Mouse (Mus musculus) Patski (cell line): ENCODE measurements around the gene Usp12. TPM values are rescaled to one million over a fixed set of nuclear protein-coding genes. Genes with fewer than 3 reads are reported as not detected.

Experiments used
- ATAC-seq: fragments of 100-300 bp; one replicate; pipeline ENCODE4 v1.8.0; 2021
- CTCF ChIA-PET: fragments of 350-600 bp; sonication (Branson Sonifier 250); formaldehyde crosslinking; loops from one replicate; lab custom pipeline; 2022; ENCODE audit warnings: inconsistent platforms; lab: Charles Lee
- POLR2A ChIA-PET: fragments of 350-600 bp; sonication (Branson Sonifier 250); formaldehyde crosslinking; loops from one replicate; lab custom pipeline; 2022; ENCODE audit warnings: antibody characterized with exemption, inconsistent platforms; lab: Charles Lee
- DNase-seq: peaks from one replicate; pipeline ENCODE4 v3.0.0-alpha.2; 2011; ENCODE audit warnings: low read depth, low spot score
- H3K27me3 ChIP-seq: fragments of 371-371 bp; one replicate; pipeline ENCODE4 v1.5.1; 2021
- CTCF ChIP-seq: fragments of 100-300 bp; IDR thresholded peaks from one replicate; pipeline ENCODE4 v1.5.1; 2021
- in situ Hi-C: fragments of 300-500 bp; cut with MboI; formaldehyde crosslinking; loops from 3 replicates; pipeline ENCODE4 v1.11.1; 2018; ENCODE audit warnings: low pct_unique_long_range_greater_than_20kb, mixed read lengths
- polyA plus RNA-seq: library from polyadenylated mRNA; unstranded; gene quantifications from one replicate; pipeline ENCODE4 v1.2.3, GENCODE M21; 2021

Gene Usp12
- polyA plus RNA-seq, 1 experiment from 2014 or later, result 135 TPM

DNA sequence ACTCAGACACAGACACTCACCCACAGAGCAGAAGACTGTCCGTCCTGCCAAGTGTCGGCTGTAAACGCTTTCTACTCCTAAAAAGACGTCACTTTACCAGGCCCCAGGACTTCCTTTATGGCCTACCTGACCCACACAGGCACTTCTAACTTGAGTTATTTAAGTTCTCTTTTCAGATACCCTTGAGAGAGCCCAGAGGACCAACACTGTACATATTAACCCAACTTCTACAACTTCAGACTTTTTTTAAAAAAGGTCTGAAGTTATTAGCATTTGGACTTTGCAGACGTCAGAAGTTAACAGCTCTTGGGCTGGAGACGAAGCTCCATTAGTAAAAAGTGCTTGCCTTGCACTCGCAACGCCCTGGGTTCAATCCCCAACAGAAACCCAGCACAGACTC lies 8.7 kb downstream of the Usp12 start:
- ChIA-PET CTCF (interaction anchor here (0.7 to 2.2 kb wide), 4 partner anchors 9 to 58 kb away, joined by 3 to 5 read pairs (median 3); partner anchors contain the start of gene Rasl11a), POLR2A (interaction anchor here (1.3 kb wide), 2 partner anchors 18 to 36 kb away, joined by 3 to 4 read pairs; no protein-coding TSS in a partner anchor)
- no peaks in the 10 kb centered on the region for H3K27me3 ChIP-seq
- ATAC-seq (no peak), DNase-seq (no peak)
- no peak for TF ChIP-seq CTCF
- in situ Hi-C loops, result no loop called here

DNA sequence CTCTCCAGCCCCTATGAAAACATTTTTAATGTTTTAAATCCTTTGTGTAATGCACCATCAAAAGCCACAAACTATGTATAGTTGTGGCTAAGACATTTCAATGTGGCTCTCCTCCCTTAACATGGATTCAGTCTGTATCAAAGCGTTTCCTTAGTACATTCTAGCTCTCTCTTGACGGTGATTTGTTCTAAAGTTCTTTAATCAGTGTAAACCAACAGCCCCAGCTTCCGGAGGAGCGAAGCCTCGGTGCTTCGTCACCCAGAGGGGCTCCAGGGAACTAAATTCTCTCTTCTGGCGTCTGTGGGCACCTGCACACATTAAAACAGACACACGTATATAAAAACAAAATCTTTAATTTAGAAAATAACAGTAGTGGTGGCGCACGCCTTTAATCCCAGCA lies 10.9 kb downstream of the Usp12 start:
- no peak for DNase-seq
- no peak for ATAC-seq
- no peak for TF ChIP-seq CTCF
- ChIA-PET CTCF (interaction anchor here (1.3 kb wide), 1 partner anchor 13 kb away, joined by 6 read pairs; no protein-coding TSS in a partner anchor), POLR2A (no interaction called here)
- in situ Hi-C loops, result no loop called here
- H3K27me3 ChIP-seq, result no peaks in the 10 kb centered on the region

DNA sequence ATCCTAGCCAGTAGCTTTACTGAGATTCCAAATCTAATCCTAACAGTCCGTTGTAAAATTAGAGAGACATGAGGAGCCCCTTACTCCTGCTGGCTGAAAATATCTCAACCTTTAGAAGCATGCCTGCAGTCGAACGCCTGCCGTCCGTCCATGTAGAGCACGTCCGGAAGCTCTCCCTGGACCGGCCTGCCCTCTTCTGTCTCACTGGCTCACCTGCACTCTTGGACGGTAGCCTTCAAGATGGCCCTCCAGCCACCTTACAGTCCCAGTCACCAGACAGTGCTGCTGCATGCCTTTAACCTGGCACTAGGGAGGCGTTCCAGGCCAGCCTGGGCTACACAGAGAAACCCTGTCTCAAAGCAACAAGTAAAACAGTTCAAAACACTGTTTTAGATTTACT lies 11.5 kb downstream of the Usp12 start:
- H3K27me3 ChIP-seq, result no peaks in the 10 kb centered on the region
- POLR2A ChIA-PET, result interaction anchor here (1.2 kb wide), 1 partner anchor 9 kb away, joined by 4 read pairs; no protein-coding TSS in a partner anchor
- in situ Hi-C loops, result no loop called here
- TF ChIP-seq CTCF, result no peak
- DNase-seq (no peak), ATAC-seq (no peak)
- CTCF ChIA-PET, result interaction anchor here (1.3 kb wide), 1 partner anchor 77 kb away, joined by 3 read pairs; no protein-coding TSS in a partner anchor

DNA sequence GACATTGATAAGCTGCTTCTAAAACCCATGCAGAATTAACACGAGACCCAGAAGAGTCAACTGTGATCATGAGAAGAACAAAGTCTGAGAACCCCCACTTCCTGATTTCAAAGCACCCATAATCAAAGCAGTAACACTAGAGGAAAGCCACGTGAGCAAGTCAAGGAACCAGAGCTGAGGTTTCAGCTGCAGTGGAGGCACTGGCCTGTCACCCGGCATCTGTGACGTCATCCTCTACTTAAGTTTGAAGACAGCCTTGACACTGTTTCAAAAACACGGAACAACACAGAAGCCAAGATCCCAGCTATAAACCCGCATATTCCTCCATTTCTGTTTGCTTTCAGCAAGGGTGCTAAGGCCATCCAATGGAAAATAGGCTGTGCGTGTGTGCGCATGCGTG lies 13.1 kb downstream of the Usp12 start:
- no peak for DNase-seq
- no peaks in the 10 kb centered on the region for H3K27me3 ChIP-seq
- in situ Hi-C loops, result no loop called here
- POLR2A ChIA-PET, result interaction anchor here (1.4 kb wide), 1 partner anchor 14 kb away, joined by 4 read pairs; no protein-coding TSS in a partner anchor
- TF ChIP-seq CTCF, result no peak
- CTCF ChIA-PET, result interaction anchor here (1.3 kb wide), 1 partner anchor 9 kb away, joined by 3 read pairs; no protein-coding TSS in a partner anchor
- no peak for ATAC-seq

DNA sequence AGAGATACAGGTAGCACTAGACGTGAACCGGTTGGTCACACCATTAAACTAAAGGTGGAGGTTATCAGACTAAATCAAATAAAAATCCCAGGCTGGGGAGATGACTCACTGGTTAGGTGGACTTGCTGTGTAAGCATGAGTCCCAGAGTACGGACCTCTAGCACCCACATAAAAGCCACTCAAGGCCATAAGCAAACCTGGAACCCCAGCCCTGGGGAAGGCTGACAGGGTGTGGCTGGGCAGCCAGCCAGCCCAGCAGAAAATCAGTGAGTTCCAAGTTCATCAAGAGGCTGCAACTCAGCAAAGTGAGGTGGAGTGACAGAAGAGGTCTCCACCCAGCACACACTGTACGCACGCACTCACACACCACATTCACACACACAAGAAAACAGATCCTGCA lies 14.9 kb downstream of the Usp12 start:
- ATAC-seq (no peak), DNase-seq (no peak)
- ChIA-PET CTCF (no interaction called here), POLR2A (interaction anchor here (0.5 kb wide), 1 partner anchor 34 kb away, joined by 3 read pairs; no protein-coding TSS in a partner anchor)
- no peak for TF ChIP-seq CTCF
- H3K27me3 ChIP-seq, result no peaks in the 10 kb centered on the region
- in situ Hi-C loops, result no loop called here

DNA sequence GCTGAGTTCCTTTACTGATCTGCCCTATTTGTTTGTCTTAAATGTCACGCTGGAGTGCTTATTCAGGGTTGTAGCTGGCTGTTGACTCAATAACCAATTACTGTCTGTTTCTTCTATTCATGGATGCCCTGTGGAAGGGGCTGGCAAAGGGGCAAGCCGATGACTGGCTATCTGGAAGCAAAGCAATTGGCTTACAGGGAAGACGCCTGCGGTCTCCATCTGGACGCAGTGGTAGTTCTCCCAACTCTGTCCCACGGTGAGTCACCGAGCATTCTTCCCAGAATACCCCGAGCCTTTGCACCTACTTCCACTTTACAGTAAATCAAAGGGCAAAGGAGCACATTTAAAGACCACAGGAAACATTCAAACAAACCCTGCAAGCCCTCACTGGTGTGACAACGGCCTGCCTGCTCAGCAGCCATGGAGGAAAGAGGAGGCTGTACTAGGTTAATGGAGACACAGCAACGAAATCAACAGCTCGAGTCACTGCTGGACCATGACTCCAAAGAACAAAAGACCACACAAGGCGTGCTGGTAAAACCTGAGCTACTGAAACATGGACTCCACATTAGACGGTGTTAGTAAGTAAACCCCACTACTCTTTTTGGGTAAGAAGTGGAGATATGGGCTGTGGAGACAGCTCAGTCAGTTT lies 17.7 kb downstream of the Usp12 start:
- ATAC-seq, result peak; percentile 77
- POLR2A ChIA-PET, result interaction anchor here (0.6 to 2.2 kb wide), 3 partner anchors 22 to 40 kb away, joined by 3 to 10 read pairs (median 5); no protein-coding TSS in a partner anchor
- TF ChIP-seq CTCF, result no peak
- peak; percentile 67 for DNase-seq
- CTCF ChIA-PET, result interaction anchor here (1.2 to 1.4 kb wide), 4 partner anchors 9 to 71 kb away, joined by 3 to 5 read pairs (median 3); no protein-coding TSS in a partner anchor
- in situ Hi-C loops, result no loop called here
- no peaks in the 10 kb centered on the region for H3K27me3 ChIP-seq

DNA sequence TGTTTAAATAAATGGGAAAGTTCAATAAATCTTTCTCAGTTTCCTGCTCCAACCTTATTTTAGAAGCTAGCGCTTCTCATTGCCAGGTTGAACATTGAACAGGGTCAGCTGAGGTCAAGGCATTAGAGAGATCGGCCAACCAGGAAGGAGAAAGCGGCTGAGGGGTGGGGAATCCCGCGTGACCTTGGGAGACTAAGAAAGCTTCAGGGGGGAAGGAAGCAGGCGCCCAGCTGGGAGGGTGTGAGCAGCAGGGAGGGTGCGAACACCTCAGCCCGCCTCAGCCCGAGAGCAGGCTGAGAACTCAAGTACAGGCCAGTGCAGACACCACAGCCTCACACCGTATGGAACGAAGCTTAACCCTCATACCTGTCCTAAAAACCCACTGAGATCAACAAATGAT lies 22.8 kb downstream of the Usp12 start:
- ATAC-seq (no peak), DNase-seq (no peak)
- TF ChIP-seq CTCF, result no peak
- POLR2A ChIA-PET, result interaction anchor here (1.4 kb wide), 1 partner anchor 21 kb away, joined by 4 read pairs; no protein-coding TSS in a partner anchor
- CTCF ChIA-PET, result interaction anchor here (1.1 to 2.0 kb wide), 2 partner anchors 13 to 66 kb away, joined by 3 to 6 read pairs; no protein-coding TSS in a partner anchor
- H3K27me3 ChIP-seq, result no peaks in the 10 kb centered on the region
- in situ Hi-C loops, result no loop called here

DNA sequence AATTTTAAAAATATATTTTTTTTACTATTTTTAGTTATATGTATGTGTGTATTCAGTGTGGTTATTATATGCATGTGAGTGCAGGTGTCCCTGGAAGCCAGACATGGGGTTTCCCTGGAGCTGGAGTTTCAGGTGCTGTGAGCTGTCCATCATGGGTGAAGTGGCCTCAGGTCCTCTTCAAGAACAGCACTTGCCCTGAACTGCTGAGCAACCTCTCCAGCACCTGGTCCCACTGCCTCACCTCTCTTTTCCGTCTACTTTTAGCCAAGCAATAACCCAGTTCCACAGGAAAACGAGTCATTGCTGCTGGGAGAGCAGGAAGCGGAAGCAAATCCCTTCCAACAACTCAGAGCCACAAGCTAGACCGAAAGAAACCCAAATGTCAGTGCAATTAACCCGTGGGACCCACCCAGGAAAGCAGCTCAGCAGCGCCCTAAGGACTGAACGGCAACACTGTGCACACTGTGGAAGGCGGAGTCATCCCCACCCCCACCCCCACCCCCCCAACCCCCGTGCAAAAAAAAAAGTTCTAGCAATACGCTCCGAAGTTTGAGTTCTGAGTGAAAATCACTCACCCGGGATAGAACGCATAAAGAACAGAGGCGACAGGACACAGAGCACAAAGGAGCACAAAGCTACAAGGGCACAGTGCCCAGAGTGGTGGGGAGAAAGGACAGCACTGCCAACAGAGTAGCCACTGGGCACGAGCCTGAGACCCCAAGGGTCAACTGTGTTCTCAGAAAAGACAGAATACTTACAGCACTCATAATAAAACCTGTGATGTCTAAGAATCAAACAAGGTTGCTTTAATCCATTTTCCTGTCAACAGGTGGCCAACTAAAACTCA lies 24.6 kb downstream of the Usp12 start:
- in situ Hi-C loops, result no loop called here
- POLR2A ChIA-PET, result no interaction called here
- ATAC-seq, result no peak
- no peaks in the 10 kb centered on the region for H3K27me3 ChIP-seq
- TF ChIP-seq CTCF, result no peak
- CTCF ChIA-PET, result interaction anchor here (0.7 to 2.0 kb wide), 4 partner anchors 14 to 64 kb away, joined by 3 to 6 read pairs (median 4); no protein-coding TSS in a partner anchor
- no peak for DNase-seq

DNA sequence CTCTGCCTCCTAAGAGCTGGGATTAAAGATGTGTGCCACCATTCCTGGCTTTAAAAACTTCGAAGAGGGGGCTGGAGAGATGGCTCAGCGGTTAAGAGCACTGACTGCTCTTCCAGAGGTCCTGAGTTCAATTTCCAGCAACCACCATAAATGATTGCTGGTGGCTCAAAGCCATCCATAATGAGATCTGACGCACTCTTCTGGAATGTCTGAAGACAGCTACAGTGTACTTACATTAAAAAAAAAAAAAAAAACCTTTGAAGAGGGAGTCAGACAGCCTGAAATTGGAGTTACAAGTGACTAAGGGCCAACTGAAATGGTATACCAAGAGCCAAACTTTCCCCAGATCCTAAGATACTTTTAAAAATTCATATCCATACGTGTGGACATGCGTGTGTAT lies 29.0 kb downstream of the Usp12 start:
- ATAC-seq (no peak), DNase-seq (no peak)
- in situ Hi-C loops, result no loop called here
- no peaks in the 10 kb centered on the region for H3K27me3 ChIP-seq
- CTCF ChIA-PET, result interaction anchor here (2.8 kb wide), 1 partner anchor 59 kb away, joined by 7 read pairs; no protein-coding TSS in a partner anchor
- POLR2A ChIA-PET, result interaction anchor here (0.8 to 1.3 kb wide), 3 partner anchors 13 to 79 kb away, joined by 3 to 4 read pairs (median 3); partner anchors contain the start of gene Rasl11a
- TF ChIP-seq CTCF, result no peak

DNA sequence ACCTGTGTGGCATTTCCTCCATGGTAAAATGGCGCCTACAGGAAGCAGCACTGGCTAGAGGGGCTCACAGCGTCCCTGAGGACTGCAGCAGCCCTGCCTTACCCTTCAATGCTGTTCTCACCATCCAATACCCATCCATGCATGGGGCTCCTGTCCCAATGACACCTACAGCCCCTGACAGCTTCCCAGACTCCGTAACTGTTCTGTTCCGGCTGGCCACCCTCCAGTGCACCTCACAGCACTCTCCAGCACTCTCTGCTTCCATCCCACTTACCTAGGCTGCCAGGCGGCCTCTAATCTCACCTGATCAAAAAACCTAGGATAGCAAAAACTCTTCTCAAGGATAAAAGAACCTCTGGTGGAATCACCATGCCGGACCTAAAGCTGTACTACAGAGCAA lies 35.6 kb downstream of the Usp12 start:
- no peak for TF ChIP-seq CTCF
- DNase-seq (no peak), ATAC-seq (no peak)
- in situ Hi-C loops, result no loop called here
- ChIA-PET CTCF (interaction anchor here (2.7 kb wide), 1 partner anchor 8 kb away, joined by 9 read pairs; no protein-coding TSS in a partner anchor), POLR2A (no interaction called here)
- no peaks in the 10 kb centered on the region for H3K27me3 ChIP-seq
